Mouse (Mus musculus): ENCODE results near the gene Foxc2.
"Not testable (repeated sequence)": the region's sequence is repeated elsewhere in the genome, so short reads cannot be mapped to it uniquely, and the experiment has no call there.

The Foxc2 gene

DNA sequence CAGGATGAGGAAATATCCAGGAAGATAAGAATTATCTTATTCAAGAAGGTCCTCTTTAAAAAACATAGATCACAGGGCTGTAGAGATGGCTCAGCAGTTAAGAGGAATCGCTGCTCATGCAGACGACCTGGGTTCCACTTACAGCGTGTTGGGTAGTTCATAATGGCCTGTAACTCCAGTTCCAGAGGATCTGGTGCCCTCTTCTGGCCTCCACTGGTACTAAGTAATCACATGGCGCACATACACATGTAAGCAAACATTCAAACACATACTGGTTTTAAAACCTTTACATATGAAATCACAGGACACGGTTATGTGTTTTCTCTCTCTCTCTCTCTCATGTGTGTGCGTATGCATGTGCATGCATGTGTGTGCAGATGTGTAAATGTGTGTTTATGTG is 20.9 kb downstream of the Foxc2 start:
- no peak for DNase-seq (ENCODE audit: low read depth in 2 of 2, low spot score in 2 of 2)

DNA sequence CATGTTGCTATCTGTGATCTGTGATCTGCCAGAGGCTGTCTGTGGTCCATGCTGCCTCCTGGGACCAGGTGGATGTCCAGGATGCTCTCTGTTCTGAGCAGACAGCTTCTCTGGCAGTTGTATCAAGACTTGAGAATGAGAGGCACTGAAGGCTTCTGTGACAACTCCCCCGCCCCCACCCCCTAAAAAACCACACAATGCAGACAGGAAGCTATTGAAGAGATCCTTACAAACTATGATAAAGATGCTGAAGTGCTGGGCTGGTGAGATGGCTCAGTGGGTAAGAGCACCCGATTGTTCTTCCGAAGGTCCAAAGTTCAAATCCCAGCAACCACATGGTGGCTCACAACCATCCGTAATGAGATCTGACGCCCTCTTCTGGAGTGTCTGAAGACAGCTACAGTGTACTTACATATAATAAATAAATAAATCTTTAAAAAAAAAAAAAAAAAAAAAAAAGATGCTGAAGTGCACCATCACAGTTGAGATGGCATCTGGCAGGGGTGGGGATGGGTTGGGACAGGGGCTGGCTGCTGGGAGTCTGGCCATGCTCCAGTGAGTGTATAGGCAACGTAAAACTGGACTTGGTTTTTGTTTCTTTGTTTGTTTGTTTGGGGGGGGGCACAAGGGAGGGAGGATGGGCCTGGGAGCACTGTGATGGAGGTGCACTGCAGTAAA is 29.6 kb downstream of the Foxc2 start:
- not testable (repeated sequence) for DNase-seq (ENCODE audit: low read depth in 2 of 2, low spot score in 2 of 2)

DNA sequence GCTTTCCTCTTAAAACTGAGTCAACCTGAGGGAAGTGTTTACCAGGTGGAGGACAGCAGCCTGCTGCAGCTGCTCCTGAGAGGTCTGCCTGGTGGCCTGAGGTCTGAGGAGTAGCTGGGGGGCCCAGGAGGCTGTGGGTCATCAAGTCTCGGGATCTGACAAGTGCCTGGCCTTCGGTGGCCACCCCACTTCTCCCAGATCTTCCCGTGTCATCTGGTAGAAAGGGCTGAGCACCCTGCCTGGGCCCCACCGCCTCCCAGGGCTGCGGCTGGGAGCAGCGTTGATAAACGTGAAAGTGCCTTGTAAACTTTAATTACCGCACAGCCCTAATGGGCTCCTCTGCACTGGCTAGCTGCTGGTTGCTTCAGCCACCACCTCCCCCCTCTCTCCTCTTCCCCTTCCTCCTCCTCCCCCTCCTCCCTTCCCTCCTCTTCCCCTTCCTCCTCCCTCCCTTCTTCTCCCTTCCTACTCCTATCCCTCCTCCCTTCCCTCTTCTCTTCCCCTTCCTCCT is 32.7 kb downstream of the Foxc2 start:
- DNase-seq (ENCODE audit: low read depth in 2 of 2, low spot score in 2 of 2) = no peak

DNA sequence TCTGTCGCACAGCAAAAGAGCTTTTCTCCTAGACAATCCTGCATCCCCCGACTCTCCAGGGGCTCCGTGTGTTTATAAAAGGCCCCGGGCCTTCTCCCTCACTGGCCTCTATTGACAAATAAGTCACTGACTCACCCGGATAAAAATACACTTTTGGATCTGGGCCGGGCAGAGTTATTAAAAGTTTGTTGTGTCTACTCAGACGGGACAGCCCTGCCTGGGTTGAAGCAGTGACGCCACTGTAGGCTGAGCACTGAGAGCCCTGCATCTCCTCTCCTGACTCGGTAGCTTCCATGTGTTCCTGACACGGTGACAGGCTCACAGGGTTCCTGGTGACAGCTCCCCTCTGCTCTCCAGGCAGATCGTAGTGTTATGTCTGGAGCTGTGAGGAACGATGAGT is 36.4 kb downstream of the Foxc2 start:
- DNase-seq (ENCODE audit: low read depth in 2 of 2, low spot score in 2 of 2) = no peak

DNA sequence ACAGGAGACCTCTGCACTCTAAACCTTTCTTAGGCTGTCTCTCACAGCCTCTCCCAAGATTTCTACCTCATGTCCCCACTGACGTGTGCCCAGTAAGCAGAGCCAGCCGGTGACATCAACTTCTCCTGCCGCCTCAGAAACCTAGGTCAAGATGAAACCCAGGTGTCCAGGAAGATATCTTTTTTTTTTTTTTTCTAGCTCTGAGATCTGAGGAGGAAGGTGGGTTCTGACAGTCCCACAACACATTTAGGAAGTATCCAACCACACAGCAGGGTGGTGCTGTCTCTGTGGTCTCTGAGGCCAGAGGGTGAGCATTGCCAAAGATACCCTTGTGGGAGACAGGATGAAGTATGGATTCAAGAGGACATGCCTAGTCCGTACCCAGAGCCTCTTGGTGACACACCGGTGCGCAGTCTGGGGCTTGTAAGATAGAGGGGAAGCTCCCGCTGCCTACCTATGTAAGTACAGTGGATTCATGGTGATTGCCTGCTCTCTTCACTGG is 41.1 kb downstream of the Foxc2 start:
- no peak for DNase-seq (ENCODE audit: low read depth in 2 of 2, low spot score in 2 of 2)

DNA sequence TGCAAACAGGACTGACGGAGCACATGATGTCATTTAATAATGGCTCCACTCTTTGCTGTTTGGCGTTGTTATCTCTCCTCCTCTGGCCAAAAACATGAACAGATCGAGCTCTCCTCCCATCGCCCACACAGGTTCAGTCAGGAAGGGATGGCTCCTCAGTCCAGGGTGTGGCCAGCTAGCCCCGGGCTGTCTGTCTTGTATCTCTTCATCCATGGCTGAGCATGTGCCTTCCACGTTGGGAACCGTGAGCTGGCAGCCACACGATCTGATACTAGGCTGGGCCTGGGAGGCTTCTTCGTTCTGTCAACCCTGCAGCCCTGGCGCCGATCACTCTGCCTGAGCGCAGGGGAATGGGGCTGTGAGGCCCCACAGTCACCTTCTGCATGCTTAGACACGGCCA is 42.8 kb downstream of the Foxc2 start:
- DNase-seq (ENCODE audit: low read depth in 2 of 2, low spot score in 2 of 2) = no peak

DNA sequence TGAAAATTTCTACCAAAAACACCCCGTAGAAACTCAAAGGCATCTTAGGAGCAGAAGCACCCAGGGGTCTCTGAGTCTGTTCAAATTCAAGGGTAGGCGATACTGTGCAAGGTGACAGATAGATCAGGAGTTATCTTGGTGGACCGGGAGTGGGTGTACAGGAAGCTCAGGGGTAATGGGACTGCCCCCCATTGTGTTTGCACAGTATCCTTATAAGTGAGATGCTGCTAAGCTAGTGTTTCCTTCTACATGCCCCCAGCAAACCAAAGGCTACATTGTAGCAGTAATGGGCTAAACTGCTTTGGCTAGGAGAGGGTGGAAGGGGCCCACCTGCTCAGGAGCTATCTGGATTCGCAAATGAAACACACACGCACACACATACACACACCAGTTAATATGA is 45.5 kb downstream of the Foxc2 start:
- DNase-seq (ENCODE audit: low read depth in 2 of 2, low spot score in 2 of 2) = no peak

DNA sequence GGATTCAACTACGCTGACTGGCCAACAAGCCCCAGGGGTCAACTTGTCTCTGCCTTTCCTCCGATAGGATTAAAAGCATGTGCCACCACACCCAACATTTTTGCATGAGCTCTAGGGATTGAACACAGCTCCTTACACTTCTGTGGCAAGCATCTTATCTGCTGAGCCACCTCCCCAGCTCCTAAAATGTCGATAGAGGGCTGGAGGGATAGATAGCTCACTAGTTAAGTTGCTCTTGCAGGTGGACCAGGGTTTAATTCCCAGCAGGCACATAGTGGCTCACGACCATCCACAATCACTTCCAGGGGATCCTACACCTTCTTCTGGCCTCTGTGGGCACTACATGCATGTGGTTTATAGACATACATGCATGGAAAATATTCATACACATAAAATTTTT is 46.4 kb downstream of the Foxc2 start:
- DNase-seq (ENCODE audit: low read depth in 2 of 2, low spot score in 2 of 2) = no peak

DNA sequence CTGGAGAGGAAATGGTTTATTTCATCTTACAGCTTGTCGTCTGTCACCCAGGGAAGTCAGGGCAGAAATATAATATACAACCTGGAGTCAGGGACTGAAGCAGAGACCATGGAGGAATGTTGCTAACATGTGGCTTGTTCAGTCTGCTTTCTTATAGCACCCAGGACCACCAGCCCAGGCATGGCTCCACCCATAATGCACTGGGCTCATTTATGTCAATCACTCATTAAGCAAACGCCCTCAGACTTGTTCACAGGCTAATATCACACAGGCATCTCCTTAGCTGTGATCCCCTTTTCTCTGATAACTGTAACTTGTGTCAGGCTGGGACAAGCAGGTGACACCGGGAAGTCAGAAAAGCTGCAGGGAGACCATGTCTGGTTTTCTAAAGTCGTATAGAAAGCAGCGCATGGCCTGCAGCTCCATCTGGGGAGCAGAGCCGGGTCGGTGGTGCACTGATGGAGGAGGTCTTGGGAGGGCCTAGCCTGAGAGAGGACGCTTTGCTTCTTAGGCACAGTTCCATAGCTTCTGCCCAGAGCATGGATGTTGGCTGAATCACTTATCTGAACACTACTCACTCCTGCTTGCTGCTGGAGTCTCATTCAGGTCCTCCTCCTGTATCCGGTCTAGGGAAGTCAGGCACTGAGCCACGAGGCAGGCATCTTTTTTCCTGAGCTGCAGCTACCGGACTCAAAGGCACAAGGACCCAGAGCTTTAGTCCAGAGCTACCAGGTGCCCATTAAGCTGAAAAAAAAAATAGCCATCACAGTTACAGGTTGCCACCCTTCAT is 47.1 kb downstream of the Foxc2 start:
- no peak for DNase-seq (ENCODE audit: low read depth in 2 of 2, low spot score in 2 of 2)

DNA sequence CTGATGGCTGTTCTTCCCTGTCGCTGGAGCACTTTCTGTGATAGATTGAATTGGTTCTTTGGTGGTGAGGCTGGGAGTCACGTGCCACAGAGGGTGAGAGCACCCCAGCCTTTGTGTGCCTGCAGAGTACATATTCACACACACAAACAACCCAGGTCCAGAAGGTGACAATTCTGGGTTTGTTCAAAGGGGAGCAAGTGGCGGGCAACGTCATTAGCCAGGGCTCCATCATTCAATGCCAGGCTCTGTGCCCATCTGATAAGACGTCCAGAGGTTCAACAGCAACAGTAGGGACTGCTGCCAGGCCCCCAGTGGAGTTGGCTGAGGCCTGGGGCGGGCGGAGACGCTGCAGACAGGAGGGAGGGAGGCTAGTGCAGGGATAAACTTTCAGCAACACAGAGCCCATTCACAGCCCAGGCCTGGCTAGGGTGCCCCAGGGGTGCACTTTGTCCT is 48.1 kb downstream of the Foxc2 start:
- no peak for DNase-seq (ENCODE audit: low read depth in 2 of 2, low spot score in 2 of 2)

DNA sequence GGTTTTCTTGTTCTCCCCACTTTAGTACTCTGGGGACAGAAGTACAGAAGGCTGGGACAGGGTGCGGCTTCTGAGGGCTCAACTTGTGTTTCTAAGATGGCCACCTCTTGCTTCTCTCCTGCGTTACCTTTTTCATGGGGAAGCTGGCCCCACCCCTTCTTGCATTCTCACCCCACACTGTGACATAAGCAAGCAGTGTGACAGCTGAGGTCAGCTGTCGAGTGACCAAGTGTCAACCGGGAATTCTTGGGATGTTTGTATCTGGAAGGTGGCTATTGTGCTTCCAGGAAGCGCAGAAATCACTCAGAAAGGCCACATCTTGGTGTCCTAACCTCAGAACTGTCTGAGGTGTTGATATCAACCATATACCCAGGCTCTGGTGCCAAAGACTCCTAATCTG is 52.1 kb downstream of the Foxc2 start:
- no peak for DNase-seq (ENCODE audit: low read depth in 2 of 2, low spot score in 2 of 2)
